ENCODE assay signal across 24 mouse cellular contexts in the genomic region with DNA sequence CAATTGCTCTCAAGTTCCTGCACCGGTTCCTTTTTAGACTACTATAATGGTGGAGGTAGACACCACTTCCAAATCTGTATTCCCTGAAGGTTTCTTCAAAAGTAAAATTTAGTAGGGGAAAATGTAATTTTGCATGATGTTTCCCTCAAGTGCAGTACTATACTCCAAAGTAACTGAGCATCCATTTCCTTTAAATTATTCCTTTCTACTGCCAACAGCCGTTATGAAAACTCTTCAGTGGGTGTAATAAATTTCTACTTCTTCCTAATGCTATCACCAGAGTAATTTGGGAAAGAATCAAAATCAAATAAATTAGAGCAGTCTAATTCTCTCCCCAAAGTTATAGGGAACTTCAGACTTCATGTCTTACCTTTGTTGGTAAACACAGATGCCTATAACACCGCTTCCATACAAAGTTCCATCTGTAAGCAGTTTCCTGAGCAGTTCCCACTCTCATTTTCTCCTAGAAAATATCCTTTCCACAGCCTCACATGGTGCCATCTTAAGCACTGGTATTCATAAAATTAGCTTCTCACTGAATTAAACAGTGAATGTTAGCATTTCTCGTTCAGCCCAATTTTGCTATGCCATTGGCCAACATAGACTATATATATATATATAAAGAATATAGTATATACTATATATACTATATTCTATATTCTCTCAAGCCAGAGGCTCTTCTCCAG.
"Had no signal": no experiment of that assay in that cellular context is flagged by ENCODE, and none has a peak within 500 bp of the region (broad histone marks: within the 10 kb centered on the region; RNA-seq: fewer than 3 reads in every experiment).

No protein-coding gene starts in this region.

- H3K4me3 ChIP-seq: heart, adult 2 months; heart, embryonic 13.5 days; heart, embryonic 15.5 days; hindbrain, embryonic 10.5 days; hindbrain, embryonic 12.5 days; intestine, embryonic 15.5 days; layer of hippocampus, adult 2 months; limb, embryonic 10.5 days; limb, embryonic 12.5 days; liver, embryonic 13.5 days; liver, embryonic 15.5 days had no signal

- ATAC-seq: hindbrain, embryonic 16.5 days; inflammation-experienced regulatory T-cells, adult 6 months; intestine, embryonic 15.5 days; intestine, postnatal 0 days had no signal

- DNase-seq: gastrocnemius, postnatal 14 days; gastrocnemius, postnatal 36 days; heart, adult 11 months; heart, adult 2 months; heart, postnatal 4 days; kidney, adult 18-20 months; kidney, adult 8-10 months; kidney, postnatal 10 days; kidney, postnatal 25 days; kidney, postnatal 4 days; liver; liver, embryonic 13.5 days had no signal

- H3K4me1 ChIP-seq: heart, embryonic 13.5 days; heart, embryonic 15.5 days; hindbrain, embryonic 10.5 days; hindbrain, embryonic 12.5 days; intestine, embryonic 15.5 days; limb, embryonic 10.5 days; limb, embryonic 12.5 days; liver, embryonic 13.5 days; liver, embryonic 15.5 days had no signal
